Mouse (Mus musculus) MEL (cell line): ENCODE data around the gene Tdrkh. TPM values are rescaled to one million over a fixed set of nuclear protein-coding genes. Genes with fewer than 3 reads are reported as not detected.

Experiments
- DNase-seq: peaks from one replicate; pipeline ENCODE4 v3.0.0; 2011; ENCODE audit warnings: low read depth, low spot score
- H3K27ac ChIP-seq: 2 replicates; pipeline ENCODE4 v1.5.1; 2012; ENCODE audit warnings: low read depth, mild to moderate bottlenecking, control low read depth, low read length, moderate library complexity; ENCODE audit not compliant: control insufficient read depth
- H3K27me3 ChIP-seq, 2 experiments: fragments of 150-350 bp in 1 of 2; sonication (generic) in 1 of 2; 2 replicates each; pipeline ENCODE4 v1.6.1; 2012; ENCODE audit warnings: low read length in 2 of 2, mild to moderate bottlenecking in 2 of 2, improper control_type of control experiment in 1 of 2, moderate library complexity in 1 of 2; ENCODE audit not compliant: insufficient read depth in 2 of 2, control insufficient read depth in 1 of 2
- H3K36me3 ChIP-seq, 2 experiments: 2 replicates each; pipeline ENCODE4 v1.6.1; 2012 to 2014; ENCODE audit warnings: low read length in 2 of 2, improper control_type of control experiment in 1 of 2, inconsistent platforms in 1 of 2, mild to moderate bottlenecking in 1 of 2; ENCODE audit not compliant: insufficient read depth in 2 of 2, control insufficient read depth in 1 of 2
- H3K4me1 ChIP-seq, 2 experiments: fragments of 150-350 bp in 1 of 2; sonication (generic) in 1 of 2; 2 replicates each; pipeline ENCODE4 v1.6.1; 2012; ENCODE audit warnings: low read length in 2 of 2, improper control_type of control experiment in 1 of 2, mild to moderate bottlenecking in 1 of 2; ENCODE audit not compliant: insufficient read depth in 2 of 2, control insufficient read depth in 1 of 2
- H3K4me3 ChIP-seq, 2 experiments: fragments of 150-350 bp in 1 of 2; sonication (generic) in 1 of 2; 2 replicates each; pipeline ENCODE4 v1.5.1; 2012; ENCODE audit warnings: low read depth in 2 of 2, low read length in 2 of 2, mild to moderate bottlenecking in 2 of 2, moderate library complexity in 2 of 2, control low read depth in 1 of 2, improper control_type of control experiment in 1 of 2; ENCODE audit not compliant: control insufficient read depth in 1 of 2, insufficient read depth in 1 of 2
- H3K79me2 ChIP-seq: 2 replicates; pipeline ENCODE4 v1.6.1; 2012; ENCODE audit warnings: mild to moderate bottlenecking, low read length, moderate library complexity; ENCODE audit not compliant: control insufficient read depth, poor library complexity, insufficient read depth
- H3K9ac ChIP-seq: 2 replicates; pipeline ENCODE4 v1.6.1; 2012; ENCODE audit warnings: low read depth, mild to moderate bottlenecking, control low read depth, low read length, moderate library complexity; ENCODE audit not compliant: control insufficient read depth, poor library complexity, severe bottlenecking
- H3K9me3 ChIP-seq: fragments of 150-350 bp; sonication (generic); replicated peaks from 2 replicates; pipeline ENCODE4 v1.6.1; 2012; ENCODE audit warnings: mild to moderate bottlenecking, low read length, improper control_type of control experiment, moderate library complexity; ENCODE audit not compliant: insufficient read depth
- BHLHE40 ChIP-seq: IDR thresholded peaks from 2 replicates; pipeline ENCODE4 v1.6.1; 2012; ENCODE audit warnings: low read depth, mild to moderate bottlenecking, inconsistent platforms, low read length, improper control_type of control experiment, borderline replicate concordance
- CTCF ChIP-seq, 3 experiments: IDR thresholded peaks in 2 of 3; conservative IDR thresholded peaks in 1 of 3; 2 replicates each; pipeline ENCODE4 v1.5.1; 2011 to 2012; ENCODE audit warnings: low read length in 3 of 3, low read depth in 2 of 3, mild to moderate bottlenecking in 2 of 3, improper control_type of control experiment in 1 of 3, inconsistent platforms in 1 of 3, mixed read lengths in 1 of 3, moderate library complexity in 1 of 3; ENCODE audit not compliant: control insufficient read depth in 1 of 3, insufficient read depth in 1 of 3, poor library complexity in 1 of 3, severe bottlenecking in 1 of 3
- E2F4 ChIP-seq: IDR thresholded peaks from 2 replicates; pipeline ENCODE4 v1.6.1; 2011; ENCODE audit warnings: low read depth, low read length, improper control_type of control experiment, borderline replicate concordance
- EP300 ChIP-seq, 2 experiments: IDR thresholded peaks; 2 replicates each; pipeline ENCODE4 v1.6.1; 2011; ENCODE audit warnings: improper control_type of control experiment in 2 of 2, low read length in 2 of 2, low read depth in 1 of 2, mild to moderate bottlenecking in 1 of 2
- GATA1 ChIP-seq: IDR thresholded peaks from 2 replicates; pipeline ENCODE4 v1.6.1; 2011; ENCODE audit warnings: low read depth, low read length, improper control_type of control experiment
- HCFC1 ChIP-seq: IDR thresholded peaks from 2 replicates; pipeline ENCODE4 v1.6.1; 2012; ENCODE audit warnings: low read depth, mild to moderate bottlenecking, inconsistent platforms, low read length, improper control_type of control experiment, moderate library complexity
- JUND ChIP-seq: IDR thresholded peaks from 2 replicates; pipeline ENCODE4 v1.6.1; 2011; ENCODE audit warnings: low read depth, mild to moderate bottlenecking, improper control_type of control experiment, low read length
- KAT2A ChIP-seq: conservative IDR thresholded peaks from 2 replicates; pipeline ENCODE4 v1.6.1; 2012; ENCODE audit warnings: low read depth, low read length, improper control_type of control experiment, inconsistent platforms
- MAX ChIP-seq: IDR thresholded peaks from 2 replicates; pipeline ENCODE4 v1.6.1; 2011; ENCODE audit warnings: low read length, improper control_type of control experiment
- MEF2A ChIP-seq: IDR thresholded peaks from 2 replicates; pipeline ENCODE4 v1.6.1; 2014; ENCODE audit warnings: low read depth, mild to moderate bottlenecking, inconsistent platforms, low read length, improper control_type of control experiment; ENCODE audit not compliant: poor library complexity, insufficient replicate concordance, severe bottlenecking; ENCODE audit errors: extremely low read depth
- MYB ChIP-seq: IDR thresholded peaks from 2 replicates; pipeline ENCODE4 v1.6.1; 2011; ENCODE audit warnings: mild to moderate bottlenecking, low read depth, low read length, improper control_type of control experiment
- MYC ChIP-seq: IDR thresholded peaks from 2 replicates; pipeline ENCODE4 v1.6.1; 2011; ENCODE audit warnings: low read depth, mild to moderate bottlenecking, low read length, improper control_type of control experiment, moderate library complexity
- NELFE ChIP-seq: IDR thresholded peaks from 2 replicates; pipeline ENCODE4 v1.6.1; 2011; ENCODE audit warnings: low read depth, low read length, improper control_type of control experiment
- NRF1 ChIP-seq: IDR thresholded peaks from 2 replicates; pipeline ENCODE4 v1.6.1; 2014; ENCODE audit warnings: low read depth, mild to moderate bottlenecking, inconsistent platforms, low read length, improper control_type of control experiment, moderate library complexity; ENCODE audit not compliant: poor library complexity, insufficient read depth, severe bottlenecking
- POLR2A ChIP-seq, 2 experiments: IDR thresholded peaks; 2 replicates each; pipeline ENCODE4 v1.6.1; 2011 to 2012; ENCODE audit warnings: low read length in 2 of 2, mild to moderate bottlenecking in 2 of 2, control low read depth in 1 of 2, improper control_type of control experiment in 1 of 2, low read depth in 1 of 2, moderate library complexity in 1 of 2; ENCODE audit not compliant: control insufficient read depth in 1 of 2, insufficient read depth in 1 of 2, poor library complexity in 1 of 2
- POLR2AphosphoS2 ChIP-seq: IDR thresholded peaks from 2 replicates; pipeline ENCODE4 v1.6.1; 2011; ENCODE audit warnings: low read length, improper control_type of control experiment
- RCOR1 ChIP-seq: IDR thresholded peaks from 2 replicates; pipeline ENCODE4 v1.6.1; 2012; ENCODE audit warnings: low read depth, mild to moderate bottlenecking, inconsistent platforms, low read length, improper control_type of control experiment
- SIN3A ChIP-seq: IDR thresholded peaks from 2 replicates; pipeline ENCODE4 v1.6.1; 2012; ENCODE audit warnings: low read length, improper control_type of control experiment, inconsistent platforms
- SMC3 ChIP-seq: IDR thresholded peaks from 2 replicates; pipeline ENCODE4 v1.6.1; 2011; ENCODE audit warnings: low read depth, low read length, improper control_type of control experiment
- TAL1 ChIP-seq: IDR thresholded peaks from 2 replicates; pipeline ENCODE4 v1.6.1; 2012; ENCODE audit warnings: mild to moderate bottlenecking, inconsistent platforms, low read length, moderate library complexity, mixed read lengths
- TBP ChIP-seq: IDR thresholded peaks from 2 replicates; pipeline ENCODE4 v1.8.0; 2011; ENCODE audit warnings: low read depth, low read length, improper control_type of control experiment
- TCF12 ChIP-seq: IDR thresholded peaks from 2 replicates; pipeline ENCODE4 v1.6.1; 2014; ENCODE audit warnings: low read depth, mild to moderate bottlenecking, inconsistent platforms, low read length, improper control_type of control experiment, moderate library complexity
- USF2 ChIP-seq, 2 experiments: IDR thresholded peaks; 2 replicates each; pipeline ENCODE4 v1.6.1; 2011 to 2012; ENCODE audit warnings: improper control_type of control experiment in 2 of 2, low read length in 2 of 2, borderline replicate concordance in 1 of 2, inconsistent platforms in 1 of 2, low read depth in 1 of 2, mild to moderate bottlenecking in 1 of 2; ENCODE audit not compliant: insufficient read depth in 1 of 2
- ZC3H11A ChIP-seq: IDR thresholded peaks from 2 replicates; pipeline ENCODE4 v1.6.1; 2012; ENCODE audit warnings: low read depth, mild to moderate bottlenecking, inconsistent platforms, low read length, improper control_type of control experiment
- ZMIZ1 ChIP-seq: IDR thresholded peaks from 2 replicates; pipeline ENCODE4 v1.6.1; 2012; ENCODE audit warnings: low read depth, mild to moderate bottlenecking, inconsistent platforms, low read length, improper control_type of control experiment, moderate library complexity
- ZNF384 ChIP-seq: IDR thresholded peaks from 2 replicates; pipeline ENCODE4 v1.6.1; 2012; ENCODE audit warnings: low read depth, mild to moderate bottlenecking, inconsistent platforms, low read length, improper control_type of control experiment
- polyA plus RNA-seq, 2 experiments: library from polyadenylated mRNA; stranded (reverse) in 1 of 2; unstranded in 1 of 2; fragments of >175 nt in 1 of 2; fragments of >200 nt in 1 of 2; gene quantifications; 2 replicates each; pipeline versions ENCODE4 v1.2.1 to v1.2.4; 2012; ENCODE audit warnings: low replicate concordance in 2 of 2, low read depth in 1 of 2; ENCODE audit not compliant: insufficient read length in 2 of 2, insufficient read depth in 1 of 2, missing spikeins in 1 of 2
- total RNA-seq: library from RNA; depleted of rRNA; stranded (reverse); fragments of 300-350 nt; gene quantifications from 2 replicates; pipeline ENCODE4 v1.2.3, GENCODE M21; 2012

Gene Tdrkh
- total and polyA plus RNA-seq, 3 experiments: not detected

- Histone ChIP-seq H3K9me3 (no peaks in the 10 kb centered on the region), H3K9ac (no peak overlapping the region), H3K27me3 (peaks cover 6 to 11% of the 10 kb centered on the region in 2 experiments), H3K4me1 (no peaks in the 10 kb centered on the region), H3K36me3 (no peaks in the 10 kb centered on the region), H3K4me3 (no peak overlapping the region), H3K79me2 (no peaks in the 10 kb centered on the region), H3K27ac (no peak overlapping the region)
- DNase-seq: no peak
- no peak for TF ChIP-seq KAT2A
- TF ChIP-seq HCFC1: no peak
- no peak for TF ChIP-seq ZNF384
Observed at GRCm38 (mm10) chr3:94391001-94391400, 22.1 kb upstream of the Tdrkh start.

- no peaks in the 10 kb centered on the region for H3K4me1 ChIP-seq
- no peaks in the 10 kb centered on the region for H3K9me3 ChIP-seq
- no peak overlapping the region for H3K4me3 ChIP-seq
- no peaks in the 10 kb centered on the region for H3K79me2 ChIP-seq
- no peak overlapping the region for H3K27ac ChIP-seq
- H3K9ac ChIP-seq: no peak overlapping the region
- no peaks in the 10 kb centered on the region for H3K36me3 ChIP-seq
- H3K27me3 ChIP-seq: peaks cover 8 to 15% of the 10 kb centered on the region in 2 experiments
- DNase-seq: no peak
- TF ChIP-seq MYB: no peak
- TF ChIP-seq E2F4: no peak
- no peak for TF ChIP-seq TCF12
- no peak for TF ChIP-seq MYC
- no peak for TF ChIP-seq TAL1
- TF ChIP-seq POLR2A (IDR thresholded peaks at IDR 0.05; ENCODE audit: control insufficient read depth in 1 of 2, insufficient read depth in 1 of 2, low read depth in 1 of 2, low read length in 2 of 2, poor library complexity in 1 of 2): no peak
- no peak for TF ChIP-seq NRF1
- TF ChIP-seq MEF2A: no peak
- TF ChIP-seq ZNF384: no peak
- no peak for TF ChIP-seq MAX
- no peak for TF ChIP-seq EP300 (IDR thresholded peaks at IDR 0.05; ENCODE audit: low read depth in 1 of 2, low read length in 2 of 2)
- no peak for TF ChIP-seq SMC3
- no peak for TF ChIP-seq ZMIZ1
- TF ChIP-seq TBP: no peak
Observed at GRCm38 (mm10) chr3:94392128-94392527, 20.9 kb upstream of the Tdrkh start.

- no peak overlapping the region for H3K4me3 ChIP-seq
- H3K36me3 ChIP-seq: no peaks in the 10 kb centered on the region
- no peaks in the 10 kb centered on the region for H3K9me3 ChIP-seq
- no peak for DNase-seq
- H3K79me2 ChIP-seq: no peaks in the 10 kb centered on the region
- no peak overlapping the region for H3K27ac ChIP-seq
- no peak overlapping the region for H3K9ac ChIP-seq
- H3K27me3 ChIP-seq: peaks cover 11 to 15% of the 10 kb centered on the region in 2 experiments
- no peaks in the 10 kb centered on the region for H3K4me1 ChIP-seq
- no peak for TF ChIP-seq CTCF (IDR thresholded peaks at IDR 0.05 in 2 of 3, conservative IDR thresholded peaks at IDR 0.05 in 1 of 3; ENCODE audit: control insufficient read depth in 1 of 3, insufficient read depth in 1 of 3, low read depth in 2 of 3, low read length in 3 of 3, poor library complexity in 1 of 3, severe bottlenecking in 1 of 3)
- no peak for TF ChIP-seq MEF2A
- TF ChIP-seq SIN3A: no peak
- no peak for TF ChIP-seq BHLHE40
- no peak for TF ChIP-seq USF2 (IDR thresholded peaks at IDR 0.05; ENCODE audit: borderline replicate concordance in 1 of 2, insufficient read depth in 1 of 2, low read depth in 1 of 2, low read length in 2 of 2)
- no peak for TF ChIP-seq POLR2AphosphoS2
- TF ChIP-seq NELFE: no peak
- no peak for TF ChIP-seq TAL1
- no peak for TF ChIP-seq POLR2A (IDR thresholded peaks at IDR 0.05; ENCODE audit: control insufficient read depth in 1 of 2, insufficient read depth in 1 of 2, low read depth in 1 of 2, low read length in 2 of 2, poor library complexity in 1 of 2)
- TF ChIP-seq ZC3H11A: no peak
- TF ChIP-seq GATA1: no peak
- TF ChIP-seq TBP: no peak
- no peak for TF ChIP-seq RCOR1
- no peak for TF ChIP-seq NRF1
- TF ChIP-seq HCFC1: no peak
- no peak for TF ChIP-seq JUND
Observed at GRCm38 (mm10) chr3:94393049-94393448, 20.0 kb upstream of the Tdrkh start.
